Mouse (Mus musculus) c-Kit-negative CD71-positive TER-119-positive erythroid progenitor cells, embryonic 14.5 days (primary cell): ENCODE data around the gene Btbd35f21.
"Not testable (repeated sequence)": the region's sequence is repeated elsewhere in the genome, so short reads cannot be mapped to it uniquely, and the experiment has no call there.

Experiments used
- DNase-seq: peaks from one replicate; pipeline ENCODE4 v3.0.0-alpha.2; 2013; ENCODE audit warnings: low read depth, low spot score

Btbd35f21 gene

DNA sequence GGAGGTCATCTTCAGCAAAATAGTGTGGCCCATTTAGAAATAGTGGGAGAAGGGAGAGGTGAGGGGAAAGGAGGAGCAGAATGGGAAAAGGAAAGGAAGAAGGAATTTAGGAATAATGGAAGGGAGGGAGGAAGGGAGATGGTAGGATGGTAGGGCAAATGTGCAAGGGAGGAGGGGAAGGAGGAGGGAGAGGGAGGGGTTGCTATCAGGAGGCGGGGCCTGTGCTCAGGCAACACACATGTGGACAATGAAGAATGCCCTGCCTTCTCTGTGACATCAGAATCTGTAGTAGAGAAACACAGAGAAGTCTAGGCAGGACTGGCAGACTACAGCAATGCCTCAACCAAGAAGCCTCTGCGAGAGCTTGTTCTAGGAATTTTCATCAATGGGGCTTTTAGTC lies at the start of gene Btbd35f21:
Gene Btbd35f21 (plus strand): TSS at position 301 of the 400 bp plus-strand sequence.
- not testable (repeated sequence) for DNase-seq
